Mouse (Mus musculus): ENCODE results near the gene Hoxd9.

DNA sequence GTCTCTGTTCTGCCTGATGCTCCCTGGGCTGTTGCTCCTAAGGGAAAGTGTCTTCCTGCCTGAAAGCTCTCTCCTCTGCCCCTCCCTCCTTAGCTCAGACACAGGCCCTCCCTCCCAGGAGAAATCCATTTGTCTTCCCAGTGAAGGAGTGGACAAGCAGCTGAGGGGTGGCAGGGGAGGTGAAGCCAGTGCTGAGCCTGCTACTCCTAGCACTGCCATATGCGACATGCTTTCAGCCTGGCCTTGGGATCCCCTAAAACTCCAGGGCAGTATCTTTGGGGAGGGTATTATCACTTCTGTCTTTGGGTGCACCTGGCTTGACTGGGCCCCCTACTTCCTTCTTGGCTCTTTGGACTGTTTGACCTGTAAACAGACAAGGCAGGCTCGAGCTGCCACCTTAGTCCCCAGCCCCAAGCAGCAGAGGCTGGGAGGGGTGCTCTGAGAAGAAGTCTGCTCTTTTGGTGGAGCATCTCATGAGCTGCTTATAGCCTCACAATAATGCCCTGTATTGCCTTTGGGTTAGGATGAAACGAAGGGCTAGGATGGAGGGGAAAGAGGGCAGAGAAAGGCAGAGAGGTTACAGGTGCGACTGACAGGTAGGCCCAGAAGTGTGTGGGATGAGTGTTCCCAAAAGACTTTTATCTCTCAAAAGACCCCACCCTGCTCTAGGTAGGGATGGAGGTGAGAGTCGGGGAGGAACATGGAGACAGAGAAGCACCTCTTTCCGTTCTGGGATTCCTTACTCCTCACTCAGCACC lies 48.2 kb downstream of the Hoxd9 start:
- TF ChIP-seq POLR2A (IDR thresholded peaks at IDR 0.05; ENCODE audit: insufficient read depth, low read depth, low read length) (no peak), EP300 (IDR thresholded peaks at IDR 0.05; ENCODE audit: insufficient read depth, low read depth, low read length) (no peak)
